Mouse (Mus musculus) cerebellum, adult 18-20 months (tissue): Measurements from ENCODE around the gene Wnt9b.

ENCODE experiments used
- DNase-seq, 2 experiments: peaks; one replicate each; pipeline ENCODE4 v3.0.0; 2021

Gene Wnt9b

DNA sequence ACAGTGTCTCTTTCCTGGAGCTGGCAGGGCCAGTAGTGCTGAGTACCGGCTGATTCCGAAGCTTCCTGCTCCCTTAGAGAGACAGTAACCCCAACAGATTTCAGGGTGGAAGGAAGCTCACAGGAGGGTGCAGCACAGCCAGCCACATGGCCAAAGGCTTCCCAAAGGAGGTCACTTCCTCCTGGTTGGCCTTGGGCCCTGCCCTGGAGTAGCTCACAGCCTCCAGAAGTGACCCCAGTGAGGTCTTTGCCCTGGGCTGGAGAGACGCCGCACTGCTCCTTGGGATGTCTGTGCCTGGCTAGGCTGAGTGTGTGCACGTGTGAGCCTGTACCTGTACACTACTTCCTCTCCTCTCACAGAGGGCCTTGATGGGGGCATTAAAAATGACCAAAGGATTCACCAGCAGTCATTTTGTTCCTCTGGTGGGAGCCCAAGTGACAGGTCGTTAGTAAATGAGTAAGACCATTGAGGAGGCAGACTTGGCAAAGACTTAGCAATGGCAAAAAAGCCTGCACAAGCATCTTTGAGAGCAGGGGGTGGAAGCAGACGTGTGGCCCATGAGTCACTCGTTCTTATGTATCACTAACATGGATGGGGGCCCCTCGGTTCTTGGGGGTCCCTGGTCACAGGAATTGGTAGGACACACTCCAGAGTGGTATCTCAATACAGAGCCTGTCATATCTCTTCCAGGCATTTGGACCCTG lies 20.2 kb downstream of the Wnt9b start:
- no peak for DNase-seq

DNA sequence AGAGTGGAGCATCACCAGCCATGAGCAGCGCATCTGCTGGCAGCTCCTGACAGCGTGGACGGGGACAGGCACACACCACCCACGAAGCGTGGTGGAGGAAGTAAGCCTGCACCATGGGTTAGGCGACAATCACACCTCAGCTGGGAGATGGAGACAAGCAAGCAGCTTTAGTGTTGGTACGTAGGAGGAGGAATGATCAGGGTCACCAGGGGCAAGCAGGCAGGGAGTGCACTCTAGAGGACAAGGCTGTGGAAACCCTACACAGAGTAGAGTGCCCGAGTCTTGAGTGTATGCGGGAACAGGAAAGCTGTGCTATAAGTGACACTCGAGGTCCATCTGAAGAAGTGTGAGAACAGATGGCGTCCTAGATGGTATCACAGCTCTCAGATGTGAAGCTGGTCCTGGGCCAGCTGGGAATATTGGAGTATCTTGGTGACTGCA lies 25.3 kb downstream of the Wnt9b start:
- DNase-seq, result peak in 1 of 2 experiments; percentile 18

DNA sequence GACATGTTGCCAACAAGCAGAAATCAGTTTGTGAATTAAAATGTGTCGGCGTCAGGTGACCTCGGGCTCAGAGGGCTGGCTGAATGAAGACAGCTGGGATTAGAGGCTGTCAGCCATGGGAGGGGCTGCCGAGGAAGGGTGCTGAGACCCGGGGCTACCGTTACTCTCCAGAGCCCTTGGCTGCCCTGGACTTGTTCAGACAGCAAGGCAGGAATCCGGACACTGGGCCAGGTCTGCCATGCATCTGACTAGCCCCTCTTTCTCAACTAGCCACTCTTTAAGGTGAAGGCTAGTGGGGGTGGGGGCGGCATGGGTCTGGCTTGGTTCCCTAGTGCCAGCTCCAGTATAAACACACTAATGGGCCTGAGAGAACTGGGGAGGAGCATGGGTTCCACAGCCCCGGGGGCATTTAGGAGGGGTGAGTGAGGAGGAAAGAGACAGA lies 27.6 kb downstream of the Wnt9b start:
- peak; percentile 30 to 33 for DNase-seq

DNA sequence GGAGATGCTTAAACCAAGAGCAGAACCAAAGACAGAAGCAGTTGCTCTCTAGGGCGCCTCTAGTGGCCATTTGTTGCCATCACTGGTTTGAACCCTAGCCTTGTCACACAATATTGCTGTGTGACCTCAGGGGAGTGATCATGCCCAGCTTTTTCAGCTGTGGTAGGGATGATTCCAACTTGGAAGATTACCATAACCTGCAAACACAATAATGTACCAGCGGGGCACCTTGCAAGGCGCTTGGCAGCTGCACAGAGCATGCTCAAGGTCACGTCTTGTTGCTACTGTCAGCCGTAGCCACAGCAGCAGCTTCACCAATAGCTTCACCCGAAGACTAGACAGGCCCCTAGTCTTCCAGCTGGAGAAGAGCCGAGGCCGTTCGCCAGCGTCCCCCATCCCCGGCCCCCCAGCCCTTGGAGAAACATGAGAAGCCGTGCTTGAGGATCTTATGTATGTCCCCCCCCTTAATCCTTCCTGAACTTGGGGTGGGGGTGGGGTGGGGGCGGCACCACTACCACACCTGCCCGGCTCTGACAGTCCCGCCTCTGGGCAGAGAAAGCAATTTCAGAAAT lies 28.1 kb downstream of the Wnt9b start:
- peak; percentile 52 to 58 for DNase-seq

DNA sequence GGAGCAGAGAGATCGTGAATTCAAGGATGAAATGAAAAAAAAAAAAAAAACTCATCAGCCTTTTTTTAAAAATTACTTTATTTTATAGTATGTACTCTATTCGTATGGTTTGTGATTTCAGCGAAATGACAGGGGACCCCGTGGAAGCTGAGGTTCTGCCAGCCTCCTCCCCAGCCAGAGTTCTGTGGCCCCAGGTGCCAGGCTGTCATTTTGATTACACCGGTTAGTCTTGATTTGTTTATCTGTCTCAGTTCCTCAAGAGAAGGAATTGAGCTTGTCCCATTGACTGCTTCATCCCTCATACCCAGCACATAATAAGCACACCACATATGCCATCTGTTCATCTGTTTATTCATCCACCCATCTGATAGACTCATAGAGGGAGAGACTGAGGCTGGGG lies 30.2 kb downstream of the Wnt9b start:
- DNase-seq, result no peak

DNA sequence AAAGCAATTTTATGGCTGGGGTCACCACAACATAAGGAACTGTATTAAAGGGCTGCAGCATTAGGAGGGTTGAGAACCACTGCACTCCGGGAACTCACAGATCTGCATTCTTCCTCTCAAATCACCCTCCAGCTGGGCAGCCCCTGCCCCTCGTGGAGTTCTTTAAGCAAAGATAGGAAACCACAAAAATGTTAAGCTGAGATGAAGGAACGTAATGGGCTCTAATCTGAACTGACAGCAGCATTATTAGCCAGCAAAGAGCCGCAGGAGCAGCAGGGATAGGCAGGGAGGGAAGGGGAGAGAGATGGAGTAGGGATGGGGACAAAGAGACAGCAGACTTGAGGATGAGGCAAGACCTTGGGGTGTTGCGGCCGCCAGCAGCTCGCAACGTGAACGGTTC lies 32.6 kb downstream of the Wnt9b start:
- DNase-seq, result no peak

DNA sequence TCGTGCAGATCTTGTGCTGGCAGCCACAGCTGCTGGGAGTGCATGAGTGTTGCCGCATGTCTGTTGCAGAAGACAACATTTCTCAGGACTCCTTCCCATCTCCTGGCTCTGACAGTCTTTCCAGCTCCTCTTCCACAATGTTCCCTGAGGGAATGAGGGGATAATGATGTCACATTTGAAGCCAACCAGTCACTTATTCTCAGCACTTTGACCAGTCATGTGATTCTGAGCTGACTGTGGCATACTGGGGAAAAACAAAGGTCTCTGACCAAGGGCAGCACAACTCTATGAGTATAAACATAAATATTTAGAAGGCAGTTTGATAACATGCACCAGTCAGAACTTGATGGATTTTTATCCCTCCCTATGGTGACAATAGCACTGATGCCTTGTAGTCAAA lies 35.5 kb downstream of the Wnt9b start:
- DNase-seq, result no peak

DNA sequence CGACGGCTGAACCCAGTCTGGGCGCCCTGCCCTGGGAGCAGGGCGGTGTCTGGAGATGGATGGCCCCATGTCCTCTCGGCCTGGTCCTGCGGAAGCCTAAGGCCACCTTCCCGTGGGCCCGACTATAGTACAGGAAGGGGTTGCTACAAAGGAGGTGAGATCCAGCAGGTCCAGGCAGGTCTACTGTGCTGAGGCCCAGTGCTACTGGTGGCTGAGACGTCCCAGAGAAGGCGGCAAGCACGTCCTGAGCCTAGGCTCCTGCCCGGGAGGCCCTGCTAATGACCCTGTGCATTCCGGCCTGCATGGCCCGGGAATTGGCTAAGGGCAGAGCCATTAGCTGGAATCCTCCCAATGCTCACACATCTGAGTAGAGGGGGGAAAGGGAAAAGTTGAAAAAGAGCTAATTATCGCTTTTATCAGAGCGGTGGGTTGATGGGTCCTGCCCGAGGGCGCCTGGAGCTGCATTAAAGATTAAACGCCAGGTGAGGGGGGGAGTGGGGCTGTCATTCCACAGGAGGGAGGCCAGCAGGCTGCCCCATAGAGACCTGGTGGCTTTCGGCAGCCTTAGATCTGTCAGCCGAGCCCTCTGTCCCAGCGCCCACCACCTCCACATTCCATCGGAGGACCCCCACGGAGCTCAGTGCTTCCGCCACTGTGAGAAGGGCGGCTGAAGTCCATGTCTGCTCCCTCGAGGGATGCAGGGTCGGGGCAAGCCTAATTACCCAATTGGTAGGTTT lies 37.6 kb downstream of the Wnt9b start:
- DNase-seq, result no peak

DNA sequence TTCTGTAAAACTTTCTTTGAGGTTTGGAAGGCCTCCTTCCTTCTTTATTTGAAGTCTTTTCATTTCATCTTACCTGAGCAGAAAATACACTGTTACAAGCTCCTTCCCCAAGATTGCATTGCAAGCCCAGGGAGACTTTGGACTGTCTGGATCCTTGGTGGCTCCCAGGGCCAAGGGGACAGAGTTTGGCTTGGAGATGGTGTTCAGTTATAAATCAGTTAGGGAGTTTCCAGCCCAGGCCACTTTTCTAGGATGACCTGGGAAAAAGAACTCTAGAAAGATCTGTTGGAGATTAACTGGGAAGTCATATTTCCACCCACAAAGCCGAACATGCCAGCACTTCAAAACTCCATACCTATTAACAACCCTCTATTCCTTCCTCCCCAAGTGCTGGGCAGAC lies 39.6 kb downstream of the Wnt9b start:
- DNase-seq, result no peak

DNA sequence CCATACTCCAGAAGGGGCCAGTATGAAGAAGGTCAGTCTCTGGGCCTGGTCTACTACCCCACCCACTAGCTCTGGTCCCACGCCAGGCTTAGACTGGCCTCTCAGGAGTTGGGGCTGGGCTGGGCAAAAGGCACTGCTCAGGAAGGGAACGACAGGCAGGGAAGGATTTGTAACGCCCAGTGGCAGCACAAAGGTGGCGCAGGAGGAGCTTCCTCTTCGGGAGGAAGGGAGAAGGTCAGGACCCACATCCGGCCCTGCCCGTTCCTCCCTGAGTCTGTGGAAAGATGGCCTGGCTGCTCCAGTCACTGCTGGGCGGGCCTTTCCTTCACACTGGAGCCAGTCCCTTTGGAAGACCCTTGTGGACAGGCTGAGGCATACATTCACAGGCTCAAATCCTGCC lies 42.6 kb downstream of the Wnt9b start:
- DNase-seq, result no peak

DNA sequence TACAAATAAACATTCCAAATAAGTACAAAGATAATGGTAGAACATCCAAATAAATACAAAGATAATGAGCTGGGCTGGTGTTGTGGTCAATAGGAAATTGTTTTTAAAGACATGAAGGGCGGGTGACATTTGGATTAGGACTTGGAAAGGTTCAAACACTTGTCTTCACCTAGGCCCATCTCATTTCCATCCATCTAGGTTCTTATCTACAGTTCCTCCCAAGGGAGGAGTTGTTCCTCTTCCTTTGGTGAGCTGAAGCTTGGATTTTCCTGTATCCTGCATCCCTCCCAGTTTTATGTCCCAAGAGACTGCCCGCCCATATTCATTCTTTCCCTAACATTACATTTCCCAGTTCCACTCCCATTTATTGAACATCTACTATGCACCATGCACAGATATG lies 51.4 kb downstream of the Wnt9b start:
- DNase-seq, result peak in 1 of 2 experiments; percentile 11

DNA sequence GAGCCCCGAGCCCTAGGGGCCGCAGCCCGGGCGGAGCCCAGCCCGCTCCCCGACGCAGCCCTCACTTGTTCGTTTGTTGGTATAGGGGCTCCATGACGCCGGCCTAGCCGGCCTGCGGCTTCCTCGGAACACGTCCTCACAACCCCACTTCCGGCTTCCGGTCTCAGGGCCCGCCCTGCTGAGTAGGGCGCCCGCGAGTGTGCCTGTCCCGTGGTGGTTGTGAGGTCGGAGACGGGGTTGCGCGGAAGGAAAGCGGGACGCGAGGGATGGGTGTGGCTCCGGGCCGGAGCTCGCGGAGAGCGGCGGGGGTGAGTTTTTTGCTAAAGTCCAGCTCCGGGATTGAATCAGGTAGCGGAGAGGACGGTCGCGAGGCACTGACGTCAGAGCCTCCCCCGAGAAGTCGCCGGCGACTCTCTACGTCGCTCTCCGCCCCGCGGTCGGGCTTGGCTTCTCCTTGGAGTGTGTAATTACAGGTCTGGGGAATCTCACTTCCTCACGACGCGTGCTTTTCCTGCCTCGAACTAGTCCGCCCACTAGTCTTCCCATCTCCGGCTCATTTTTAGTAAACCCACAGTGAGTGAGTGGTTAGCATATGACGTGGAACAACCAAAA lies 52.0 kb downstream of the Wnt9b start, which contains the start of gene Gosr2:
Gosr2 (minus strand) TSS at position 334 of the 612 bp plus-strand sequence.
- DNase-seq, result peak; percentile 86 to 91

DNA sequence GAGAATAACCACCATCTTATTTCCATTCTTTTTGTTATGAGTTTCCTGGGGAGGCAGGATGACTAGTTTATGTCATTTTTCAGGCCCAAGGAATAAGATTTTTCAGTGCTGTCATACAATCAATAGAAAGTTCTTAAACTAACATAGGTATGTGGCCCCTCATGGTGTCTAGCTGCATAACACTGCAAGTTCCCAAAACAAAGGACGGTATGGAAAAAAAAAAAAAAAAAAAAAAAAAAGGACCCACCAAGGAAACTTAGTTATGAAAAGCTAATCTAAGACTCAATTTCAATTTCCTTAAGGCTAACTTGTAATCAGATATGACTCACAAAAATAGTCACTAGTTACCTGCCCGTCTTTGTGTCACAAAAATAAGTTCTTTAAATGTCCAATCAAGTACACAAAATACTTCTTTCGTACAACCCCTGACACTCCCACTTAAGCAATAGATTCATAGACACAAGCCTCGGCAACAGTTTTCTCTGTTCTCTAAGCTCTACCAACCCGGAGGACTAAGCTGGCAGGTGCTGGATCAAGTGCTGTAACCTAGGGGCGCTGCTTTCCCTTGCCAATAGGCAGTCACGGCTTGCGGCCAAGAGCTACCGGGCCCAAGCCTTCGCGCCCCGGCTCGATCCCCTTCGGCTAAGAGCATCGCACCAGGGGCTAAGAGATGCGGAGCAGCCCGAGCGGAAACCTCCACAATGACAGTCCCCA lies 52.6 kb downstream of the Wnt9b start:
- DNase-seq, result no peak

DNA sequence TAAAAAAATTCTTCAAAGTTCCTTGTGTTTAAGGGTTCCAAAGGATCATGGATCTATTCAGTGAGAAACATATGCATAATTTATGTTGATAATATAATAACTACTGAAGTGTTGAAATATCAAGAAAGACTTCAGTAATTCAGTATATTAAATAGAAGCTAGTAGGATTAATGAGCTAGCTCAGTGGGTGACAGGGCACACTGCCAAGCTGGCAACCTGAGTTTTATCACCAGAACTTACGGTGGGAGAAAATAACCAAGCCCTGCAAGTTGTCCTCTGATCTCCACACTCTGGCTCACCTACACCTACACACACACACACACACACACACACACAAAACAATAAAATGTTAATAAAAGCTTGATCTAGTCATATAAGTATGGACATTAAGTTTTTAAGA lies 56.4 kb downstream of the Wnt9b start:
- peak; percentile 19 to 28 for DNase-seq

DNA sequence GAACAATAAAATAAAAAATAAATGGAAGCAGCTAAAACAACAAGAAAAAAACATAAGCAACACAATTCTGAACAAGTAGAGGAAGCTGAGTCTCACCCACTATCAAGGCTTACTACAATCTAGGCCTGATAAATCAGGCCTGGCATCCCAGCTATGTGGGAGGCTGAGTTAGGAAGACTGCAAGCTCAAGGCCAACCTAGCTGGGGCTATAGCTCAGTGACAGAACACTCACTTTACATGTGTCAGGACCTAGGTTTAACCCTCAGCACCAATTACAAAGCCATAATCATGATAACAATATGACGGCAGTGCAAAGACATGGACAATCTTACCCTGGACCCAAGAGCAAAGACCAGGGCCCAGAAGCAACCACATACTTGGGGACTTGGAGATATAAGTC lies 58.6 kb downstream of the Wnt9b start:
- no peak for DNase-seq

DNA sequence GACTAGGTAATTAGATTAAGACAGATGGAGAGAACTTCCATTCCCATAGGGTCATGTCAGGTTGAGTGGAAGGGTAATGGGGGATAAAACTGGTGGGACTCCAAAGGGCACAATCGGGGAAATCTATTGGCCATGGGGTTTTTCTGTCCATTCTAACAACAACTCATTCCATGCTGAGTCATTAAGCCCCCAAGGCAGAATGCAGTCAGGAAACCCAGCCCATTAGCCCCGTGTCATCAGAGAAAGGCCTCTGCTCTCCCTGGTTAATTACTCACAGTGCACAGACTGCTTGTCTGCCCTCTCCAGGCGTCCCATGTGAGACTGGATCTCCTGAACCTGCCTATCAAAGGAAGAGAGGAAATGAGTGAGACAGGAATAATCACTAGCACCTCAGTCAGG lies 60.6 kb downstream of the Wnt9b start:
- no peak for DNase-seq

DNA sequence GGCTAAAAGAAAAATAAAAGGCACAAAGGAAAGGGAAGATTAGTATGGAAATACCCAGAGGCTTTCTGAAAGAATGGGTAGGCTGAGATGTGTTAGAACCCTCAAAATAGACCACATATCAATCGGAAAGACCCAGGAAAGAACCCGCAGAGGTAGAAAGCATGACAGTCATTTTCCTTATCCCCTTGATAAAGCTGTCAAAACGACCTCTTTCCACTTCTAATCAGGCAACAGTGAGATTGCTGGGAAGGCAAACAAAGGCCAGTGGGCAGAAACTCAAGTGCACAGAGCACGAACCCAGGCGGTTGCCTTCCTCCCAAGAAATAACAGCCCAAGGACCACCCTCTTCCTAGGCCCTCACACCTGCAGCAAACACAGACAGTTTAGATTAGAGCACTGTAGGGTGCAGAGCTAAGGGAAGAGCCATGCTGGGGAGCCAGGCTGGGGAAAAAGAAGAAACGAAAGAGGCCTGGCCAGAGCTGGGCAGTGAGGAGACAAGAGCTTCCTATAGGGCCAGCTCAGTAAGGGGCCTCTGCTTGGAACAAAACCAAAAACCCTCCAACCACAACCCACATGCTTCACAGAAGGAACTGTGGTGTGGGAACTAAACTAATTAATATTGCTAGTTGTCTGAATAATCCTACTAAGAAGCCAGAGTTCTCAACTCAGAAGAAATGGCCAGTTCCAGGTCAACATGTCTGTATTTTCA lies 61.2 kb downstream of the Wnt9b start:
- no peak for DNase-seq

DNA sequence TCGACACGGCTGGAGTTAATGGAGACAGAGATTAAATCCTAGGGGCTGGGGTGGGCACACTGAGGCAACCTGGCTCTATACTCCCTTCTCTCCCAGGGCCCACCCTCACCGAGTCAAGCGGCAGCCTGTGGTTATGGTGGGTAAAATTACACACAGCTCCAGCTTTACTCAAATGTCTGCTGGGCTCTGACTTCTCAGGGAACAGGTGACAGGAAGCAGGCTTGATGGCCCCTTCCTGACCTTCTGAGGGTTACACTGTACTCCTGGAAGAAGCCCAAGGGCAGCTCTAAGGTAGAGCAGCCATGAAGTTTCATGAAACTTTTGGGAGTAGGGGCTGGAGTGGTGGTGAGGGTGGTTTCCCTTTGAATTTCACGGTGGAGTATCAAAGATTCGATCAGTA lies 62.9 kb downstream of the Wnt9b start:
- DNase-seq, result no peak

DNA sequence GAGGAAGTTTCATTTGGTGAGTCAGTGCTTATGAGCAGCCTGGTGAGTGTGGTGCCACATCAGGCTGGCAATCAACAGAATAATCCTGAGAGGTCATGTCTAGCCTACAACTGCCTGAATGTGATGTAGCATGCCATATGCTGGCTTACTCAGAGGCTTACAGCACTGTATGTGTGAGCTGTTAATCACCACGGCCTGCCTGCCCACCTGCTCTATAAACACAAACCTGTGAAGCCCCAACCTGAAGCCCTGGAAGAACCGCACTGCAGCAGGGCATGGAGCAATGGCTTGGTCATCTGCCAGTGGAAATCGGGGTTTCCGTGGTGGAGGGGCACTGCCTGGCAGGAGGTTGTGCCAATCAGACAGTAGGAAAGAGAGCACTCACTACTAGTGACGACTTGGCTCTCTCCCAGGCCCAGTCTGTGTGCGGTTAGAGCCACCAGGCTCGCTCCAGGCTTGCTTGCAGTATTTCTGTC lies 64.3 kb downstream of the Wnt9b start:
- DNase-seq, result no peak

DNA sequence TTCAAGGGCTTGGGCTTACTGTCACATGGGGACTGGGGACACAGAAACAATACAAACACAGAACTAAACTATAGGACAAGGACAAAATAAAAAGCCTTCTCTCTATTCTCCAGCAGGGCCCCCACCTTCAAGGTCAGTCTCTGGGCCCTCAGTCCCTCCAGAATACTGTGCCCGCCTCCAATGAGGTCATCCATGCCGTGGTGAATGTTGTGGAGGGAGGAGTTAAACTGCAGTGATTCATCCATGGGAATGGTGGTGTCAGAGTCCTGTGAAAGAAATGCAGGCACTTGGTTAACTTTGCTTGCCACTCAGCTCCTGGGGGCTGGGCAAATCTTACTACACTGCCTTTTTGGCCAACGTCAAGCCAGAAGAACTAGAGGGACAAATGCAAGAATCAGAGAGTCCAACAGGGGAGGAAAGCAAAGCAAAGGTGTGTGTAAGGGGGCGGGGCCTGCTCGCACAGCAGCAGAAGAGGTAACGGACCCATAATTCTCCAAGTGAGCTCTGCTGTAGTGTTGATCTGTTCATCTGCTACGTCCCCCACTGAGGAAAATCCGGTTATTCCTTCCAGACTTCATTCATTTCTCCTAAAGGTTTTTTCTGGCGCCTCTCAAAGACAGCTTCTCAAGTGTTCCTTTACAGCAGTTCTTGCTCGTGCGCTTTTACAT lies 65.8 kb downstream of the Wnt9b start:
- DNase-seq, result no peak
